Mouse (Mus musculus) megakaryocyte, embryonic 14.5 days (primary cell): ENCODE measurements around the gene Egfl8. TPM values are rescaled to one million over a fixed set of nuclear protein-coding genes. Genes with fewer than 3 reads are reported as not detected.

Experiments used
- H3K27me3 ChIP-seq: replicated peaks from 2 replicates; pipeline ENCODE3; 2012; ENCODE audit warnings: inconsistent platforms
- H3K36me3 ChIP-seq: replicated peaks from 2 replicates; pipeline ENCODE3; 2012; ENCODE audit warnings: low read length, inconsistent platforms, mixed read lengths
- H3K4me1 ChIP-seq: 2 replicates; pipeline ENCODE4 v1.6.1; 2012; ENCODE audit warnings: inconsistent platforms
- H3K4me3 ChIP-seq: replicated peaks from 2 replicates; pipeline ENCODE3; 2012; ENCODE audit warnings: moderate library complexity, mild to moderate bottlenecking, inconsistent platforms
- H3K9me3 ChIP-seq: 2 replicates; pipeline ENCODE4 v1.6.1; 2012; ENCODE audit warnings: inconsistent platforms
- FLI1 ChIP-seq: IDR thresholded peaks from 2 replicates; pipeline ENCODE4 v1.6.1; 2012; ENCODE audit warnings: low read length, inconsistent platforms, mixed read lengths
- GATA1 ChIP-seq: IDR thresholded peaks from 3 replicates; pipeline ENCODE4 v1.6.1; 2012; ENCODE audit warnings: mixed read lengths, low read length, inconsistent platforms, borderline replicate concordance
- polyA plus RNA-seq: library from polyadenylated mRNA; stranded (reverse); fragments of >175 nt; gene quantifications from 2 replicates; pipeline ENCODE4 v1.2.3, GENCODE M21; 2012; ENCODE audit warnings: low replicate concordance; ENCODE audit not compliant: insufficient read depth

Gene Egfl8
- polyA plus RNA-seq, 1 experiment = 1.9 TPM

- peaks cover 71% of the 10 kb centered on the region for H3K4me1 ChIP-seq
- no peak overlapping the region for H3K4me3 ChIP-seq
- TF ChIP-seq FLI1 (no peak), GATA1 (no peak)
- peaks cover 60% of the 10 kb centered on the region for H3K27me3 ChIP-seq
- H3K36me3 ChIP-seq = peaks cover 19% of the 10 kb centered on the region
- H3K9me3 ChIP-seq = no peaks in the 10 kb centered on the region
These were observed 12.8 kb upstream of the Egfl8 start for GRCm38 (mm10) chr17:34628644-34628967.

- peaks cover 55% of the 10 kb centered on the region for H3K27me3 ChIP-seq
- TF ChIP-seq GATA1 (no peak), FLI1 (no peak)
- peaks cover 67% of the 10 kb centered on the region for H3K4me1 ChIP-seq
- no peaks in the 10 kb centered on the region for H3K9me3 ChIP-seq
- H3K4me3 ChIP-seq = peak within 1 kb of the TSS; percentile 94
- H3K36me3 ChIP-seq = peaks cover 24% of the 10 kb centered on the region
These were observed 12.3 kb upstream of the Egfl8 start, which contains the start of gene Ppt2 for GRCm38 (mm10) chr17:34627943-34628643. TSS of gene Ppt2 (minus strand) at chr17:34628510.

- TF ChIP-seq GATA1 (no peak), FLI1 (no peak)
- peaks cover 61% of the 10 kb centered on the region for H3K4me1 ChIP-seq
- peaks cover 49% of the 10 kb centered on the region for H3K27me3 ChIP-seq
- H3K36me3 ChIP-seq = peaks cover 32% of the 10 kb centered on the region
- H3K9me3 ChIP-seq = no peaks in the 10 kb centered on the region
- peak overlapping the region; percentile 94 for H3K4me3 ChIP-seq
These were observed 11.5 kb upstream of the Egfl8 start for GRCm38 (mm10) chr17:34627093-34627942.

GRCm38 (mm10) chr17:34626773-34627092, 11.0 kb upstream of the Egfl8 start:
- Histone ChIP-seq H3K9me3 (no peaks in the 10 kb centered on the region), H3K27me3 (peaks cover 43% of the 10 kb centered on the region), H3K36me3 (peaks cover 37% of the 10 kb centered on the region), H3K4me1 (peaks cover 55% of the 10 kb centered on the region), H3K4me3 (peak overlapping the region; percentile 94)
- TF ChIP-seq FLI1 = no peak
- no peak for TF ChIP-seq GATA1

- Histone ChIP-seq H3K36me3 (peaks cover 40% of the 10 kb centered on the region), H3K9me3 (no peaks in the 10 kb centered on the region), H3K27me3 (peaks cover 38% of the 10 kb centered on the region), H3K4me3 (peak overlapping the region; percentile 94), H3K4me1 (peaks cover 50% of the 10 kb centered on the region)
- TF ChIP-seq GATA1 (no peak), FLI1 (no peak)
These were observed 10.4 kb upstream of the Egfl8 start for GRCm38 (mm10) chr17:34626062-34626772.

GRCm38 (mm10) chr17:34624981-34625380, 9.2 kb upstream of the Egfl8 start:
- H3K27me3 ChIP-seq = peaks cover 26% of the 10 kb centered on the region
- no peak overlapping the region for H3K4me3 ChIP-seq
- H3K9me3 ChIP-seq = no peaks in the 10 kb centered on the region
- H3K4me1 ChIP-seq = peaks cover 38% of the 10 kb centered on the region
- H3K36me3 ChIP-seq = peaks cover 47% of the 10 kb centered on the region
- TF ChIP-seq GATA1 = no peak
- no peak for TF ChIP-seq FLI1

- TF ChIP-seq GATA1 (no peak), FLI1 (no peak)
- H3K4me1 ChIP-seq = peaks cover 28% of the 10 kb centered on the region
- no peaks in the 10 kb centered on the region for H3K9me3 ChIP-seq
- peaks cover 53% of the 10 kb centered on the region for H3K36me3 ChIP-seq
- no peak overlapping the region for H3K4me3 ChIP-seq
- peaks cover 8% of the 10 kb centered on the region for H3K27me3 ChIP-seq
These were observed 7.4 kb upstream of the Egfl8 start for GRCm38 (mm10) chr17:34623161-34623560.

- TF ChIP-seq FLI1 (no peak), GATA1 (no peak)
- H3K9me3 ChIP-seq = no peaks in the 10 kb centered on the region
- H3K36me3 ChIP-seq = peaks cover 67% of the 10 kb centered on the region
These were observed 5.2 kb upstream of the Egfl8 start for GRCm38 (mm10) chr17:34621006-34621405.

GRCm38 (mm10) chr17:34618999-34619398, 3.2 kb upstream of the Egfl8 start:
- Histone ChIP-seq H3K4me1 (peaks cover 11% of the 10 kb centered on the region), H3K27me3 (no peaks in the 10 kb centered on the region), H3K9me3 (no peaks in the 10 kb centered on the region), H3K36me3 (peaks cover 74% of the 10 kb centered on the region), H3K4me3 (peak overlapping the region; percentile 3)
- no peak for TF ChIP-seq GATA1
- TF ChIP-seq FLI1 = no peak

More at GRCm38 (mm10) chr17:34621006-34621405, 5.2 kb upstream of the Egfl8 start:
- Histone ChIP-seq H3K4me1 (peaks cover 14% of the 10 kb centered on the region), H3K27me3 (no peaks in the 10 kb centered on the region), H3K4me3 (no peak overlapping the region)
